Mouse (Mus musculus): ENCODE data around the gene Aifm2. TPM values are rescaled to one million over a fixed set of nuclear protein-coding genes. Genes with fewer than 3 reads are reported as not detected.

The Aifm2 gene
- polyA plus RNA-seq, 1 experiment from 2014 or later: 21.4 TPM

DNA sequence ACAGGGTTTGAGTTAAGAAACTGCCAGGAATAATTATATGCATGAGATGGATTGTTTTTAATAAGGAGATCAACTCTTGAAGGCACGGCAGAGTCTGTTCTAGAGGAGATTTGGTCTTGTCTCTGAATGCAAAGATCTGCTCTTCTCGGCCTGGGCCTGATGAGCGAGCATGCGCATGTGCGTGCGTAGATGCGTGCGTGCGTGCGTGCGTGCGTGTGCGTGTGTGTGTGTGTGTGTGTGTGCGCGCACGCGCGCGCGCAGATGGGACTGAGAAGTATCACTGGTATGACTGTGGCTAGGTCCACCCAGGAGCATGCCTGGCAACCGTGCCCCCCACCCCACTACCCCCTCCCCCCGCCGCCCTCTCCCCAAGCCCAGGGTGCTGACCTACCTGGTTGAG, 38.0 kb downstream of the Aifm2 start:
- H3K4me3 ChIP-seq (replicated peaks; ENCODE audit: low read depth, low read length): no peak overlapping the region
- no peaks in the 10 kb centered on the region for H3K4me1 ChIP-seq (replicated peaks; ENCODE audit: insufficient read depth, low read length)
- TF ChIP-seq CTCF (IDR thresholded peaks at IDR 0.05; ENCODE audit: low read depth): no peak
- no peak overlapping the region for H3K4me2 ChIP-seq (ENCODE audit: low read length)
- no peaks in the 10 kb centered on the region for H3K27me3 ChIP-seq (ENCODE audit: insufficient read depth, low read length)
- no peak overlapping the region for H3K9ac ChIP-seq (ENCODE audit: low read depth, low read length)
- peaks cover 23% of the 10 kb centered on the region; the same call in 1 of the 2 replicates for H3K36me3 ChIP-seq (ENCODE audit: insufficient read depth, low read length)
- DNase-seq (ENCODE audit: low spot score): no peak
- ATAC-seq (replicated peaks; ENCODE audit: low FRiP score, low read depth): 0 out of 2 replicates have a peak, but pooled peaks have one; percentile 3
- H3K27ac ChIP-seq: no peak overlapping the region
- no peaks in the 10 kb centered on the region for H3K9me3 ChIP-seq (replicated peaks; ENCODE audit: low read length)
- 94% methylated on average over 23 of the region's 23 CpGs for WGBS

- Histone ChIP-seq H3K9ac (ENCODE audit: low read depth, low read length) (no peak overlapping the region), H3K27me3 (ENCODE audit: insufficient read depth, low read length) (no peaks in the 10 kb centered on the region), H3K36me3 (ENCODE audit: insufficient read depth, low read length) (0 out of 2 replicates have a peak, but pooled peaks cover 6% of the 10 kb centered on the region), H3K27ac (no peak overlapping the region), H3K4me3 (replicated peaks; ENCODE audit: low read depth, low read length) (no peak overlapping the region), H3K9me3 (replicated peaks; ENCODE audit: low read length) (no peaks in the 10 kb centered on the region), H3K4me1 (replicated peaks; ENCODE audit: insufficient read depth, low read length) (no peaks in the 10 kb centered on the region), H3K4me2 (ENCODE audit: low read length) (no peak overlapping the region)
- WGBS: 84% methylated on average over 14 of the region's 14 CpGs
- DNase-seq (ENCODE audit: low spot score) (peak; percentile 44), ATAC-seq (replicated peaks; ENCODE audit: low FRiP score, low read depth) (no peak)
- TF ChIP-seq CTCF (IDR thresholded peaks at IDR 0.05; ENCODE audit: low read depth): no peak
Measured at GRCm38 (mm10) chr10:61757022-61757421, 42.0 kb downstream of the Aifm2 start.

GRCm38 (mm10) chr10:61758904-61759303, 43.8 kb downstream of the Aifm2 start:
- ATAC-seq (replicated peaks; ENCODE audit: low FRiP score, low read depth): no peak
- no peak for TF ChIP-seq CTCF (IDR thresholded peaks at IDR 0.05; ENCODE audit: low read depth)
- Histone ChIP-seq H3K27ac (peak overlapping the region; percentile 8; the same call in 1 of the 2 replicates), H3K9me3 (replicated peaks; ENCODE audit: low read length) (no peaks in the 10 kb centered on the region), H3K36me3 (ENCODE audit: insufficient read depth, low read length) (0 out of 2 replicates have a peak, but pooled peaks cover 6% of the 10 kb centered on the region), H3K4me3 (replicated peaks; ENCODE audit: low read depth, low read length) (no peak overlapping the region), H3K4me2 (ENCODE audit: low read length) (no peak overlapping the region), H3K9ac (ENCODE audit: low read depth, low read length) (no peak overlapping the region), H3K4me1 (replicated peaks; ENCODE audit: insufficient read depth, low read length) (no peaks in the 10 kb centered on the region), H3K27me3 (ENCODE audit: insufficient read depth, low read length) (no peaks in the 10 kb centered on the region)
- no peak for DNase-seq (ENCODE audit: low spot score)
- 99% methylated on average over 2 of the region's 2 CpGs for WGBS

GRCm38 (mm10) chr10:61759869-61760268, 44.8 kb downstream of the Aifm2 start:
- Histone ChIP-seq H3K4me2 (ENCODE audit: low read length) (no peak overlapping the region), H3K9me3 (replicated peaks; ENCODE audit: low read length) (no peaks in the 10 kb centered on the region), H3K27ac (peak overlapping the region; percentile 60; the same call in 1 of the 2 replicates), H3K27me3 (ENCODE audit: insufficient read depth, low read length) (no peaks in the 10 kb centered on the region), H3K4me3 (replicated peaks; ENCODE audit: low read depth, low read length) (no peak overlapping the region), H3K4me1 (replicated peaks; ENCODE audit: insufficient read depth, low read length) (no peaks in the 10 kb centered on the region), H3K9ac (ENCODE audit: low read depth, low read length) (no peak overlapping the region), H3K36me3 (ENCODE audit: insufficient read depth, low read length) (0 out of 2 replicates have a peak, but pooled peaks cover 3% of the 10 kb centered on the region)
- WGBS: 25% methylated on average over 6 of the region's 6 CpGs
- DNase-seq (ENCODE audit: low spot score) (peak; percentile 89), ATAC-seq (replicated peaks; ENCODE audit: low FRiP score, low read depth) (peak; percentile 68)
- TF ChIP-seq CTCF (IDR thresholded peaks at IDR 0.05; ENCODE audit: low read depth): no peak

DNA sequence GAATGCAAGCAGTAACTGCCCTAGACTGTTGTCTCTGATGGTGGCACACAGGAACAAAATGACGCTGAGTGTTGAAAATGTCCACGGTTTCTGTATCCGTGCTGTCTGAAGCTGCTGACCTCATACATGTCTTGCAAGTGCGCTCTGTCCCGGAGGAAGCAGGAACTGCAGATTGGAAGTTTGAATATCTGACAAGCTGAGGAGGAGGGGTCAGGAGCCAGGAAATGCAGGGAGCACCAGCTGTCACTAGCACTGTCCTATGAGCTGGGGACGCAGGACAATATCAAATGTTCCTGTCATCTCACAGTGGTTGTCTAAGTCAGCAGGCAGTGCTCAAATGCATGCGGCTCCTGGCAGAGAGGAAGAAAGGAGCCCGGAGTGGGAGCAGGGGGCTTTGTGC, 49.6 kb downstream of the Aifm2 start:
- Histone ChIP-seq H3K9ac (ENCODE audit: low read depth, low read length) (no peak overlapping the region), H3K27me3 (ENCODE audit: insufficient read depth, low read length) (no peaks in the 10 kb centered on the region), H3K9me3 (replicated peaks; ENCODE audit: low read length) (no peaks in the 10 kb centered on the region), H3K4me3 (replicated peaks; ENCODE audit: low read depth, low read length) (no peak overlapping the region), H3K4me1 (replicated peaks; ENCODE audit: insufficient read depth, low read length) (no peaks in the 10 kb centered on the region), H3K4me2 (ENCODE audit: low read length) (no peak overlapping the region), H3K36me3 (ENCODE audit: insufficient read depth, low read length) (0 out of 2 replicates have a peak, but pooled peaks cover 2% of the 10 kb centered on the region), H3K27ac (no peak overlapping the region)
- DNase-seq (ENCODE audit: low spot score) (peak; percentile 55), ATAC-seq (replicated peaks; ENCODE audit: low FRiP score, low read depth) (no peak)
- WGBS: 63% methylated on average over 8 of the region's 8 CpGs
- TF ChIP-seq CTCF (IDR thresholded peaks at IDR 0.05; ENCODE audit: low read depth): 0 out of 2 replicates have a peak, but pooled peaks have one; percentile 7

GRCm38 (mm10) chr10:61765558-61765957, 50.5 kb downstream of the Aifm2 start:
- DNase-seq (ENCODE audit: low spot score) (no peak), ATAC-seq (replicated peaks; ENCODE audit: low FRiP score, low read depth) (no peak)
- no peak overlapping the region for H3K27ac ChIP-seq
- H3K27me3 ChIP-seq (ENCODE audit: insufficient read depth, low read length): no peaks in the 10 kb centered on the region
- 0 out of 2 replicates have a peak, but pooled peaks cover 2% of the 10 kb centered on the region for H3K36me3 ChIP-seq (ENCODE audit: insufficient read depth, low read length)
- H3K4me2 ChIP-seq (ENCODE audit: low read length): no peak overlapping the region
- 60% methylated on average over 5 of the region's 5 CpGs for WGBS
- no peak for TF ChIP-seq CTCF (IDR thresholded peaks at IDR 0.05; ENCODE audit: low read depth)
- no peak overlapping the region for H3K4me3 ChIP-seq (replicated peaks; ENCODE audit: low read depth, low read length)
- no peak overlapping the region for H3K9ac ChIP-seq (ENCODE audit: low read depth, low read length)
- no peaks in the 10 kb centered on the region for H3K9me3 ChIP-seq (replicated peaks; ENCODE audit: low read length)
- no peaks in the 10 kb centered on the region for H3K4me1 ChIP-seq (replicated peaks; ENCODE audit: insufficient read depth, low read length)

GRCm38 (mm10) chr10:61766806-61767205, 51.7 kb downstream of the Aifm2 start:
- H3K9ac ChIP-seq (ENCODE audit: low read depth, low read length): no peak overlapping the region
- DNase-seq (ENCODE audit: low spot score): no peak
- H3K9me3 ChIP-seq (replicated peaks; ENCODE audit: low read length): no peaks in the 10 kb centered on the region
- no peak for TF ChIP-seq CTCF (IDR thresholded peaks at IDR 0.05; ENCODE audit: low read depth)
- no peak overlapping the region for H3K27ac ChIP-seq
- no peaks in the 10 kb centered on the region for H3K4me1 ChIP-seq (replicated peaks; ENCODE audit: insufficient read depth, low read length)
- no peak overlapping the region for H3K4me2 ChIP-seq (ENCODE audit: low read length)
- H3K36me3 ChIP-seq (ENCODE audit: insufficient read depth, low read length): 0 out of 2 replicates have a peak, but pooled peaks cover 2% of the 10 kb centered on the region
- H3K4me3 ChIP-seq (replicated peaks; ENCODE audit: low read depth, low read length): no peak overlapping the region
- 64% methylated on average over 6 of the region's 6 CpGs for WGBS
- no peaks in the 10 kb centered on the region for H3K27me3 ChIP-seq (ENCODE audit: insufficient read depth, low read length)
- ATAC-seq (replicated peaks; ENCODE audit: low FRiP score, low read depth): no peak
